ENCODE assay signal across 7 mouse cellular contexts in the genomic region with DNA sequence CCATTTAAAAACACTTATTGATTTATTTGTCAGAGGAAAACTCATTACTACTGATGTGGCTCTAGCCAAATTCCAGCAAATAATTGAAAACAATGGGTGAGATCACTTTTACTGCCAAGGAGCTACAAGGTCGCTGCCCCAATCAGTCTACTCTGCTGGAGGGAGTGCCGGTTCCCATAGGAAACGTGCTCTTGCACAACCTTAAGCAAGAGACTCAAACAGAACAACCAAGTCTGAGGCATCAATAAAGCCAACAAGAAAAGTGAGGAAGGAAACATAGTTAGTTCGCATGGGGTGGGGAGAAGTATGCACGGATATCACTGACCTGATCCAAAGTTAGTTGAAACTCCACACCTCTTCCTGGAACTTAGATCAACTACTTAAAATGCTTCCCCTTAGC.
DNase-seq lines count a peak whose midpoint lies in the region; ATAC-seq lines count a peak whose summit lies in the region.

No protein-coding gene starts in this region.

- no peak overlapping the region for H3K4me3 ChIP-seq in heart, embryonic 12.5 days

- WGBS in heart, embryonic 12.5 days = 56% methylated on average over 5 of the region's 5 CpGs

- no peaks in the 10 kb centered on the region for H3K36me3 ChIP-seq in heart, embryonic 12.5 days

- no peaks in the 10 kb centered on the region for H3K4me1 ChIP-seq in heart, embryonic 12.5 days (replicated peaks)

- no peaks in the 10 kb centered on the region for H3K27me3 ChIP-seq in heart, embryonic 12.5 days (replicated peaks)

- DNase-seq in heart, adult 8-10 months (ENCODE audit: low spot score) = peak; percentile 54
- peak; percentile 2 for DNase-seq in ovary, adult 18-20 months (ENCODE audit: low spot score)
- no peak for DNase-seq in ovary, postnatal 10 days (ENCODE audit: low spot score)
- DNase-seq in heart, postnatal 25 days (ENCODE audit: low spot score) = peak; percentile 4
- no peak for DNase-seq in right cerebral cortex, postnatal 25 days
- DNase-seq in layer of hippocampus, adult 8-10 months (ENCODE audit: low spot score in 2 of 2) = no peak

- ATAC-seq in heart, embryonic 12.5 days (ENCODE audit: insufficient number of reproducible peaks, low FRiP score) = no peak

- H3K4me2 ChIP-seq in heart, embryonic 12.5 days = no peak overlapping the region

- H3K9me3 ChIP-seq in heart, embryonic 12.5 days (replicated peaks) = no peaks in the 10 kb centered on the region

- no peak overlapping the region for H3K9ac ChIP-seq in heart, embryonic 12.5 days

- intact Hi-C loops in heart, postnatal 25 days (cut with DNase I) = no loop called here

- no peak overlapping the region for H3K27ac ChIP-seq in heart, embryonic 12.5 days (ENCODE audit: poor library complexity, severe bottlenecking)

Comparison
In these comparisons a context has a peak if more than half of its experiments do, and no peak if none do; other contexts are left out.
1. DNase-seq: peak in heart, adult 8-10 months (single experiment), ovary, adult 18-20 months (single experiment) and heart, postnatal 25 days (single experiment); none in ovary, postnatal 10 days (single experiment), right cerebral cortex, postnatal 25 days (single experiment) and layer of hippocampus, adult 8-10 months (0 of 2).